Mouse (Mus musculus): ENCODE results near the gene Uqcrc1. TPM values are rescaled to one million over a fixed set of nuclear protein-coding genes. Genes with fewer than 3 reads are reported as not detected.

Uqcrc1 gene
- polyA plus RNA-seq, 1 experiment from 2014 or later, result 405 TPM

MicroRNAs within 50 kb of the gene (microRNA counts, 519-probe panel; counts per million panel counts)
- 582 counts per million, percentile 70 among the panel's probes with 10 or more counts for microRNA mmu-miR-711

Small RNAs within 50 kb of the gene (microRNA-seq; reads per million reads assigned to microRNA genes)
- not detected for gene Mir711

Other genes starting within 250 kb of the Uqcrc1 start
- 15.5 and 17.5 TPM in 2 replicates for gene Prkar2a, start 247.3 kb upstream of the Uqcrc1 start, polyA plus RNA-seq (2016; fragmentation: Nextera tagmentation; extraction: Ambion mirVana)
- gene Ip6k2, start 152.8 kb upstream of the Uqcrc1 start, polyA plus RNA-seq (2016; fragmentation: Nextera tagmentation; extraction: Ambion mirVana), result 15.7 and 20.3 TPM in 2 replicates
- 5.6 and 9.1 TPM in 2 replicates for gene Nckipsd, start 128.3 kb upstream of the Uqcrc1 start, polyA plus RNA-seq (2016; fragmentation: Nextera tagmentation; extraction: Ambion mirVana)
- 0.13 and 0.15 TPM in 2 replicates for gene Celsr3, start 110.3 kb upstream of the Uqcrc1 start, polyA plus RNA-seq (2016; fragmentation: Nextera tagmentation; extraction: Ambion mirVana)
- 6.9 and 9.0 TPM in 2 replicates for gene Slc26a6, start 83.3 kb upstream of the Uqcrc1 start, polyA plus RNA-seq (2016; fragmentation: Nextera tagmentation; extraction: Ambion mirVana)
- not detected in 2 replicates for gene Tmem89, start 22.0 kb upstream of the Uqcrc1 start, polyA plus RNA-seq (2016; fragmentation: Nextera tagmentation; extraction: Ambion mirVana)
- 0.31 and 0.68 TPM in 2 replicates for gene Col7a1, start 17.0 kb downstream of the Uqcrc1 start, polyA plus RNA-seq (2016; fragmentation: Nextera tagmentation; extraction: Ambion mirVana)
- gene Ucn2, start 49.4 kb downstream of the Uqcrc1 start, polyA plus RNA-seq (2016; fragmentation: Nextera tagmentation; extraction: Ambion mirVana), result 0.11 TPM in 1 of 2 replicates, not detected in the other
- gene Pfkfb4, start 55.1 kb downstream of the Uqcrc1 start, polyA plus RNA-seq (2016; fragmentation: Nextera tagmentation; extraction: Ambion mirVana), result 3.4 and 4.4 TPM in 2 replicates
- 19.0 and 21.5 TPM in 2 replicates for gene Shisa5, start 101.9 kb downstream of the Uqcrc1 start, polyA plus RNA-seq (2016; fragmentation: Nextera tagmentation; extraction: Ambion mirVana)
- gene Trex1, start 123.1 kb downstream of the Uqcrc1 start, polyA plus RNA-seq (2016; fragmentation: Nextera tagmentation; extraction: Ambion mirVana), result 8.8 and 9.1 TPM in 2 replicates
- gene Atrip, start 137.5 kb downstream of the Uqcrc1 start, polyA plus RNA-seq (2016; fragmentation: Nextera tagmentation; extraction: Ambion mirVana), result 18.6 and 19.4 TPM in 2 replicates
- gene Ccdc51, start 145.9 kb downstream of the Uqcrc1 start, polyA plus RNA-seq (2016; fragmentation: Nextera tagmentation; extraction: Ambion mirVana), result 14.5 and 15.3 TPM in 2 replicates
- gene Tma7, start 146.0 kb downstream of the Uqcrc1 start, polyA plus RNA-seq (2016; fragmentation: Nextera tagmentation; extraction: Ambion mirVana), result 522 and 538 TPM in 2 replicates
- 4.9 TPM in 2 replicates for gene Plxnb1, start 158.8 kb downstream of the Uqcrc1 start, polyA plus RNA-seq (2016; fragmentation: Nextera tagmentation; extraction: Ambion mirVana)
- not detected in 2 replicates for gene Fbxw21, start 225.4 kb downstream of the Uqcrc1 start, polyA plus RNA-seq (2016; fragmentation: Nextera tagmentation; extraction: Ambion mirVana)

Data from liver, embryonic 12.5 days (tissue).